Mouse (Mus musculus) heart, embryonic 15.5 days (tissue): ENCODE results near the gene Gm1043. TPM values are rescaled to one million over a fixed set of nuclear protein-coding genes. Genes with fewer than 3 reads are reported as not detected.

Source experiments
- ATAC-seq: fragments of 200-750 bp; cut with Nextera tagmentation; replicated peaks from 2 replicates; pipeline ENCODE4 v1.8.0; 2017; ENCODE audit warnings: low read depth, moderate TSS enrichment; ENCODE audit not compliant: insufficient number of reproducible peaks, insufficient read depth, low FRiP score
- H3K27ac ChIP-seq: fragments of 300-500 bp; sonication (generic); 2 replicates; pipeline ENCODE4 v1.5.1; 2015; ENCODE audit warnings: mild to moderate bottlenecking, inconsistent platforms
- H3K27me3 ChIP-seq: fragments of 300-500 bp; sonication (generic); 2 replicates; pipeline ENCODE4 v1.6.1; 2015; ENCODE audit warnings: inconsistent platforms
- H3K36me3 ChIP-seq: fragments of 300-500 bp; sonication (generic); 2 replicates; pipeline ENCODE4 v1.6.1; 2015; ENCODE audit warnings: mild to moderate bottlenecking, inconsistent platforms
- H3K4me1 ChIP-seq: fragments of 300-500 bp; sonication (generic); replicated peaks from 2 replicates; pipeline ENCODE4 v1.6.1; 2015; ENCODE audit warnings: inconsistent platforms
- H3K4me2 ChIP-seq: fragments of 300-500 bp; sonication (generic); 2 replicates; pipeline ENCODE4 v1.6.1; 2015; ENCODE audit warnings: inconsistent platforms, mild to moderate bottlenecking, moderate library complexity
- H3K4me3 ChIP-seq: fragments of 300-500 bp; sonication (generic); 2 replicates; pipeline ENCODE4 v1.5.1; 2015; ENCODE audit warnings: mild to moderate bottlenecking, inconsistent platforms
- H3K9ac ChIP-seq: fragments of 300-500 bp; sonication (generic); 2 replicates; pipeline ENCODE4 v1.6.1; 2015; ENCODE audit warnings: mild to moderate bottlenecking, inconsistent platforms
- H3K9me3 ChIP-seq: fragments of 300-500 bp; sonication (generic); replicated peaks from 2 replicates; pipeline ENCODE4 v1.6.1; 2016; ENCODE audit warnings: inconsistent platforms
- WGBS: fragments of 180-500 bp; shearing (Covaris S2); methylation state at CpG from one replicate; pipeline ENCODE4 v1.1.7; 2015; ENCODE audit warnings: mixed read lengths; 5-methylcytosine and 5-hydroxymethylcytosine counted together
- polyA plus RNA-seq: library from polyadenylated mRNA; unstranded; fragments of >200 nt; fragmentation: Nextera tagmentation; extraction: Ambion mirVana; gene quantifications from 2 replicates; pipeline ENCODE4 v1.2.1, GENCODE M21; 2015

Gene Gm1043
- polyA plus RNA-seq, 1 experiment from 2014 or later: not detected

DNA sequence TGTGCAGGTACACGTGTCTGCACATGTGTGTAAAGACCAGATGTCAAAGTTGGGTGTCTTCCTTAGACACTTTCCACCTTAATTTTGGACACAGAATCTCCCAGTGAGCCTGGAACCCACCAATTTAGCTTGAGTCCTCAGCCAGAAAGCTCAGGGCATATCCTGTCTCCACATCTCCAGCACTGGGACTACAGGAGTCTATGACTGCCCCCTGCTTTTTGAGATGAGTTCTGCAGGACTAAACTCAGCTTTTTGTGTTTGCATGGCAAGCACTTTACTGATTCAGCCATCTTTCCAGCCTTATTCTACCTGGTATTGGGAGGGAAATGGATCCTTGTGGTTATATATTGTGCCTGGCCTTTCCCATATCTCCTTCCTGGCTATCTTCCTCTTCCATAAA is 120.2 kb downstream of the Gm1043 start:
- no peak overlapping the region for H3K9ac ChIP-seq
- no peak overlapping the region for H3K4me3 ChIP-seq
- 65% methylated on average over 1 of the region's 1 CpGs for WGBS
- no peaks in the 10 kb centered on the region for H3K4me1 ChIP-seq
- no peaks in the 10 kb centered on the region for H3K9me3 ChIP-seq
- ATAC-seq: no peak
- H3K36me3 ChIP-seq: no peaks in the 10 kb centered on the region
- H3K4me2 ChIP-seq: no peak overlapping the region
- peaks cover 8% of the 10 kb centered on the region; the same call in 1 of the 2 replicates for H3K27me3 ChIP-seq
- no peak overlapping the region for H3K27ac ChIP-seq

DNA sequence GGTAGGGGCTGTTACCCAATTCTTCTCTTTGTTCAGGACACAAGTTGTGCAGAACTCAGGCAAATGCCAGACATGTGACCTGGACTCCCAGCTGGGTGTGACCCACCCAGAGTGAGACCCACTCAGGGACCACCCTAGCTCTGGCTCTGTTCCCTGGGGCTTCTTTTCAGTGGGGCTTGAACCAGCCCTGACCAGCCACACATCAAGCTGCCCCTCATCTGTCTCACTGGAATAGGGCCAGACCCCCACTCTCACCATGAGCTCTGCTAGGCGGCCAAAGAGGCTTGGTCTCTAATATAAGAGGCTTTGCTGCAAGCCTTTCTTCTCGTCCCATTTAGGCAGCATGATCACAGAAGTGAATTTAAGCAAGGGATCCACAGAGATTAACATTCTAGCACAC is 121.2 kb downstream of the Gm1043 start:
- Histone ChIP-seq H3K36me3 (no peaks in the 10 kb centered on the region), H3K9ac (no peak overlapping the region), H3K27ac (no peak overlapping the region), H3K4me3 (no peak overlapping the region), H3K4me2 (no peak overlapping the region), H3K4me1 (no peaks in the 10 kb centered on the region), H3K27me3 (peaks cover 10% of the 10 kb centered on the region; the same call in 1 of the 2 replicates), H3K9me3 (no peaks in the 10 kb centered on the region)
- ATAC-seq: no peak
- 53% methylated on average over 2 of the region's 2 CpGs for WGBS

DNA sequence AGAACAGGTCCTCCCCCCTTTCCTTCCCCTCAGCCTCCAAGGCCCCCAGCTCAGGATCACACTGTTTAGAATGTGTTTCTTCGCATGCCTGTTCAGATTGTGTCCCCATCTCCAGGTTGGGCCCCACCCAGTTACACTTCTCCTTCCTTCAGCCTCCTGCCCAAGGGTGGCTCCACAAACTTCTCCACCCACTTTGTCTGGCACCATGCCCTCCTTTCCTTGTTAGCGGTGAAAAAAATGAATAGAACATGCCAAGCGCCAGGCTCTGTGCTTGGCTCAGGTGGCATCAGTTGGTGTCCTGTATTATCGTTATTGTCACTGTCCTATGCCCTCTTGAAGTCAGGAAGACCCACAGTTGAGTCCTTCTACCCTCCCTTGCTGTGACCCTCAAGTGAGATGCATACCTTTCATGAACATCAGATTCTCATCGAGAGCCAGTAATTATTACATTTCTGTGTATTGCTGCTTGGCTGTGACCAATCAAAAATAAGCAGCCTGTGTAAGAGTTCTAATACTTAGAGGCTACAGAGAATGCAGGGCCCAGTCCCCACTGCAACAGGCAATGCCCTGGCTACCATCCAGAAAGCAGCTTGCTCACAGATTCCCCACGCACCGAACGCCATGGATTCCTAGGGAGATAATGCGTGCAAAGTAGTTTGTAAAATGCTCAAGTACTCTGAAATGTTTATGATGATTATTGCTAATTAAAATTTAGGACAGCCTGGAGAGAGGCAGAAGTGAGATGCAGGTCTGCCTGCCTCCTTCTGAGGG is 128.0 kb downstream of the Gm1043 start:
- ATAC-seq: no peak
- WGBS: 71% methylated on average over 9 of the region's 9 CpGs
- no peak overlapping the region for H3K27ac ChIP-seq
- H3K9me3 ChIP-seq: no peaks in the 10 kb centered on the region
- H3K4me1 ChIP-seq: no peaks in the 10 kb centered on the region
- no peak overlapping the region for H3K9ac ChIP-seq
- no peak overlapping the region for H3K4me2 ChIP-seq
- no peak overlapping the region for H3K4me3 ChIP-seq
- 0 out of 2 replicates have a peak, but pooled peaks cover 8% of the 10 kb centered on the region for H3K27me3 ChIP-seq
- no peaks in the 10 kb centered on the region for H3K36me3 ChIP-seq

DNA sequence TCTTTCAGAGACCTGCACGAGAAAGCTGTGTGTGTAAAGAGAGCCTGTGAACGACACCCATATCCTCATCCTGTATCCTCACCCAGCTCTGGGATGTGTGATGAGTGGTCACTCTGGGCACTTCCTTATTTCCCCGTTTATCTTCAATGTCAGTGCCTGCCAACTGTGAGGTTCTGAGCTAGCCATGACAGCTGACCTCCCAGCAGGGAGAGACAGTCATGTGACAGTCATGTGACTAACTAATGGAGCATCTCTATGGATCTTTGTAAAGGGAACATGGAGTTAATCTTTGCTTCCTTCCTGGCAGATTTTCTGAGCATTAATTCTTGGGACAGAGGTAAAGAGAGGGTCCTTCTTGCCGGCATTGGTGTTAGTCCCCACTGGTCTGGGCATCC is 128.5 kb downstream of the Gm1043 start:
- 60% methylated on average over 4 of the region's 4 CpGs for WGBS
- Histone ChIP-seq H3K9ac (no peak overlapping the region), H3K27ac (no peak overlapping the region), H3K36me3 (no peaks in the 10 kb centered on the region), H3K4me2 (no peak overlapping the region), H3K4me3 (no peak overlapping the region), H3K27me3 (0 out of 2 replicates have a peak, but pooled peaks cover 8% of the 10 kb centered on the region), H3K4me1 (no peaks in the 10 kb centered on the region), H3K9me3 (no peaks in the 10 kb centered on the region)
- ATAC-seq: no peak

DNA sequence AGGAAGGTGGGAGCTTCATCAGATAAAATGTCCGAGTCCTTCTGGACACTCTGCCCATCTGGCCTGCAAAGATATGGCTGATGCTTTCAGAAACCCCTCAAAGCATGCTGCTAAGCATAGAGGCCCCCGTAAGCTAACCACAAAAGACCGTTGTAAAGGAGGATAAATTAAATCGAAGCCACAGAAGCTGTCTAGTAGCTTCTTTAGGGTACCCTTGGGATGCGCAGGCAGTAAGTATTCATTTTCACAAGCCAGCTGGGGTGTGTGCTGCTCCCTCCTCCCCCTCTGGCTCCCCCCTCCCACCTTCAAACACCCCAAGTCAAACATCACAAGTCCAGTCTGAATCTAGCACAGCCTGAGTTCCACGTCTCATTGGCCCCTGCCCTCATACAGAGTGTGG is 129.4 kb downstream of the Gm1043 start:
- Histone ChIP-seq H3K4me1 (no peaks in the 10 kb centered on the region), H3K9ac (no peak overlapping the region), H3K4me3 (no peak overlapping the region), H3K36me3 (no peaks in the 10 kb centered on the region), H3K27me3 (0 out of 2 replicates have a peak, but pooled peaks cover 13% of the 10 kb centered on the region), H3K27ac (no peak overlapping the region), H3K9me3 (no peaks in the 10 kb centered on the region), H3K4me2 (no peak overlapping the region)
- 81% methylated on average over 6 of the region's 6 CpGs for WGBS
- no peak for ATAC-seq

DNA sequence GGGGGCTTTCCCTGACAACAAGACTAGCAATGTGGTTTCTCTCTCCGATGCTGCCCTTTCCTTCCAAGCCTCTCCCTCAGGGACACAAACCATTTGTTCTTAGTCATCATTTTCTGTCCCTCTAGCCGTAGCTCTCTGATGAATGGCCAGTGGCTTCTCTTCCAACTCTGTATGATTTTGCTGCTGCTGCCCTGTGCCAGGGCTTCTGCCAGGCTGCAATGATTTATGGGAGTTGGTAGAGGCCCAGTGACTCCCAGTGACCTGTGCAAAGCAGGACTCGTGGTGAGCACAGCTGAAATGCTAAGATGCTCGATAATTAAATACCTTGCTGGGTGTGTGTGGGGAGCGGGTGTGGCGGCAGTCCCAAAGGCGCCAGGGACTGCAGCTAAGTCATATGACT is 130.1 kb downstream of the Gm1043 start:
- Histone ChIP-seq H3K4me1 (no peaks in the 10 kb centered on the region), H3K27ac (no peak overlapping the region), H3K27me3 (0 out of 2 replicates have a peak, but pooled peaks cover 11% of the 10 kb centered on the region), H3K4me2 (no peak overlapping the region), H3K9me3 (no peaks in the 10 kb centered on the region), H3K4me3 (no peak overlapping the region), H3K9ac (no peak overlapping the region), H3K36me3 (no peaks in the 10 kb centered on the region)
- no peak for ATAC-seq
- 87% methylated on average over 7 of the region's 7 CpGs for WGBS

DNA sequence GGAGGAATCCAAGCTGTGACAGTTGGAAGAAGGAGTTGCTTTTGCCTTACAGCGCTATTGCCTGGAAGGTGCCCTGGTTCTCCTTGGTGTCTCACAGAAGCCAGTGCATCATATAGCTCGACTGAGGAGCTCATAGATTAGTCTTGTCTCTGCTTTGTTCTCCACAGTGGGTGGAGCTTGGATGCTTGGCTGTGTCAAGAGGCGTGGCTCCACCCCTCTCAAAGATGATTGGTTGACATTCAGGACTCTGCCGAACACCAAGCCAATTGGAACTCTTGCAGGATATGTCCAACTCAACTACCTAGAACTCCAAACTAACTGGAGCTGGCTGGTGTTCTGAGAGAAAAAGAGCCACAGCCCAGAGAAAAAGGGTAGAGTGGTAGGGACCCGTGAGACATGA is 134.4 kb downstream of the Gm1043 start:
- Histone ChIP-seq H3K27me3 (peaks cover 11% of the 10 kb centered on the region; the same call in 1 of the 2 replicates), H3K36me3 (no peaks in the 10 kb centered on the region), H3K9ac (no peak overlapping the region), H3K9me3 (no peaks in the 10 kb centered on the region), H3K4me3 (no peak overlapping the region), H3K4me2 (no peak overlapping the region), H3K4me1 (no peaks in the 10 kb centered on the region), H3K27ac (no peak overlapping the region)
- no peak for ATAC-seq
- WGBS: 38% methylated on average over 5 of the region's 5 CpGs

DNA sequence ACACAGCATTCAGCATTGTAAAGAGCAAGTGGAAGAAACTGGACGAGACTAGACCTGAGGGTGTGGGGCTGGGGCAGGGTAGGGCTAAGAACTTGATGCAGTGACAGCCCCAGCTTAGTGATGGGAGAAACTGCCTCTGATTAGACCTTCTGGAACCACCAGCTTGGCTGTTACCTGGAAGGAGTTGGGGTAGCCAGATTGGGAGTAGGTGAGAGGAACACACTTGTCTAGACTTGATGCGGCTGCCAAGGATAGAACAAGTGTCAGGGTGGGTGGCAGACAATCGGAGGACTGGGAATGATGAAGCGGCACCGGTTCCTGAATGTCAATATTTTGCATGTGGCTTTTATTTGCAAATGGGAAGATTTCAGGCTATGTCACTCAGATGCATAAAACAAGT is 135.4 kb downstream of the Gm1043 start:
- 77% methylated on average over 5 of the region's 5 CpGs for WGBS
- Histone ChIP-seq H3K36me3 (no peaks in the 10 kb centered on the region), H3K4me2 (no peak overlapping the region), H3K27me3 (peaks cover 11% of the 10 kb centered on the region; the same call in 1 of the 2 replicates), H3K4me3 (no peak overlapping the region), H3K9ac (no peak overlapping the region), H3K9me3 (no peaks in the 10 kb centered on the region), H3K27ac (no peak overlapping the region), H3K4me1 (no peaks in the 10 kb centered on the region)
- no peak for ATAC-seq

DNA sequence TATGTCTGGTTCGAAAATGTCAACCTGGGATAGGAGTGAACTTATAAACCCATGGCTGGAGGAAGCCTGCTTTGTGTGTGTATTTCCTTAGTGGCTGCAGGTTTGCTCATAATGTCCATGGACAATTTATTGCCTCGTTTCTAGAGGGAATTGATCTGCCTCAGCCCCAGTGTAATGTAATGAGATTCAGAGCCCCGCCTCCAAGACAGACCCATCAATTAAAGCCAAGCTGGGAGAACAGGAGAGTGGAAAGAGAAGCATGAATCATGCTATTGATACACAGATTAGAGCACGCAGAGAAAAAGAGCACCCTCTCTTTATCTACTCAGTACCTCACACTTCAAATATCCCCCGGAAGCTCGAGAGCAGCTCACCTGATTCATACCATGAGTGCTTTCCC is 136.4 kb downstream of the Gm1043 start:
- Histone ChIP-seq H3K9me3 (no peaks in the 10 kb centered on the region), H3K4me3 (no peak overlapping the region), H3K9ac (no peak overlapping the region), H3K4me1 (no peaks in the 10 kb centered on the region), H3K4me2 (no peak overlapping the region), H3K36me3 (no peaks in the 10 kb centered on the region), H3K27ac (no peak overlapping the region), H3K27me3 (peaks cover 11% of the 10 kb centered on the region; the same call in 1 of the 2 replicates)
- 54% methylated on average over 6 of the region's 6 CpGs for WGBS
- no peak for ATAC-seq

DNA sequence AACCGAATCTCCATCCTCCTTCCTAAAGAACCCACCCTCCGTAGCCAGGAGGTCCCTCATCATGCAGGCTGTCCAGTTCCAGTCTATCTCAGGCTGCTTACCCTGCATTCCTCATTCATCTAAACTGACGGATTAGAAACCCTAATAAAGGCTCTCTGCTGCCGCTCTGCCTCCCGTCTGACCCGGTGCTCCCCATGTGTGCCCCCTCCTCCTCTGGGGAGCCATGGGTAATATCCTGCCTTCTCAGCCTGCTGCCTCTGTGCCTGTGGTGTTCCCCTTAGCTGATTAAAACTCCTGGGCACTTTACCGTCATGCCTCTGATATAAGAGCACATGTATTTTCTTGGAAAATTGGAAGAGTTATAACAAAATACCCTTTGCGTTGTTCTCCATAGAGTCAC is 137.1 kb downstream of the Gm1043 start:
- Histone ChIP-seq H3K4me2 (no peak overlapping the region), H3K4me1 (no peaks in the 10 kb centered on the region), H3K27me3 (peaks cover 11% of the 10 kb centered on the region; the same call in 1 of the 2 replicates), H3K27ac (no peak overlapping the region), H3K4me3 (no peak overlapping the region), H3K9ac (no peak overlapping the region), H3K36me3 (no peaks in the 10 kb centered on the region), H3K9me3 (no peaks in the 10 kb centered on the region)
- 67% methylated on average over 8 of the region's 8 CpGs for WGBS
- ATAC-seq: no peak

DNA sequence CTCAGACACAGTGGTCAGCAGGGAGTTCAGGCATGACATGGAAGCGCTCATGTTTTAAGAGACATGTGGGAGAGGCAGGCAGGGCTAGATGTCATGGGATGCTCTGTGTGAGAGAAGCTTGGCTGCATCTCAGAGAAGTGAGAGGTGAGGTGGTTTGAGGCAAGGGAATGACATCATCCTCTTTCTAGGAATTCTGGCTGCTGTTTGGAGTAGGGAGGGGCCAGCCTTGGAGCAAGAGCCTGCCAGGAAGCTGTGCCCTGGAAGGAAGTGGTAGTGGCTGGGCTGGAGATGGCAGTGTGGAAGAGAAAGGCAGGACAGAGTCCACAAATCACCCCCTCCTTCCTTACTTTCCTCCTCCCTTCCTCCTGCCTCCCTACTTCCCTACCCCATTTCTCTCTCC is 140.5 kb downstream of the Gm1043 start:
- no peak overlapping the region for H3K9ac ChIP-seq
- 89% methylated on average over 1 of the region's 1 CpGs for WGBS
- H3K4me2 ChIP-seq: no peak overlapping the region
- H3K27ac ChIP-seq: no peak overlapping the region
- H3K27me3 ChIP-seq: peaks cover 9% of the 10 kb centered on the region; the same call in 1 of the 2 replicates
- H3K4me1 ChIP-seq: peaks cover 5% of the 10 kb centered on the region; the same call in 1 of the 2 replicates
- no peak for ATAC-seq
- H3K9me3 ChIP-seq: no peaks in the 10 kb centered on the region
- no peaks in the 10 kb centered on the region for H3K36me3 ChIP-seq
- no peak overlapping the region for H3K4me3 ChIP-seq
